Mouse (Mus musculus): ENCODE results near the gene Padi1.

- TF ChIP-seq CTCF (IDR thresholded peaks at IDR 0.05; ENCODE audit: control insufficient read depth, insufficient read depth, insufficient read length) (no peak), MYOG (IDR thresholded peaks at IDR 0.05; ENCODE audit: control insufficient read depth, extremely low read depth, insufficient read length) (no peak), USF1 (IDR thresholded peaks at IDR 0.05; ENCODE audit: low read depth) (no peak), MAX (IDR thresholded peaks at IDR 0.05) (no peak), FOSL1 (IDR thresholded peaks at IDR 0.05; ENCODE audit: insufficient read depth, low read length, poor library complexity, severe bottlenecking) (no peak)
Measured at GRCm38 (mm10) chr4:140859291-140859690, 13.7 kb upstream of the Padi1 start.

Measured in C2C12 (cell line).